Mouse (Mus musculus): ENCODE measurements around the gene Hjurp. TPM values are rescaled to one million over a fixed set of nuclear protein-coding genes. Genes with fewer than 3 reads are reported as not detected.

Gene Hjurp
- polyA plus RNA-seq, 1 experiment from 2014 or later, result 175 TPM

GRCm38 (mm10) chr1:88274371-88275077, 2.9 kb downstream of the Hjurp start:
- Histone ChIP-seq H3K9me3 (replicated peaks) (no peaks in the 10 kb centered on the region), H3K27ac (no peak overlapping the region), H3K9ac (no peak overlapping the region), H3K27me3 (no peaks in the 10 kb centered on the region), H3K4me2 (no peak overlapping the region), H3K36me3 (peaks cover 55% of the 10 kb centered on the region), H3K4me1 (peaks cover 24% of the 10 kb centered on the region), H3K4me3 (replicated peaks) (no peak overlapping the region)
- WGBS, result 73% methylated on average over 11 of the region's 11 CpGs
- no peak for ATAC-seq (replicated peaks; ENCODE audit: low FRiP score)

GRCm38 (mm10) chr1:88273832-88274231, 3.6 kb downstream of the Hjurp start:
- 82% methylated on average over 4 of the region's 4 CpGs for WGBS
- Histone ChIP-seq H3K27me3 (no peaks in the 10 kb centered on the region), H3K9me3 (replicated peaks) (no peaks in the 10 kb centered on the region), H3K4me1 (peaks cover 24% of the 10 kb centered on the region), H3K4me3 (replicated peaks) (no peak overlapping the region), H3K9ac (no peak overlapping the region), H3K36me3 (peaks cover 62% of the 10 kb centered on the region), H3K27ac (no peak overlapping the region), H3K4me2 (no peak overlapping the region)
- no peak for ATAC-seq (replicated peaks; ENCODE audit: low FRiP score)

GRCm38 (mm10) chr1:88273326-88273725, 4.1 kb downstream of the Hjurp start:
- 93% methylated on average over 3 of the region's 3 CpGs for WGBS
- H3K9ac ChIP-seq, result no peak overlapping the region
- H3K4me2 ChIP-seq, result no peak overlapping the region
- ATAC-seq (replicated peaks; ENCODE audit: low FRiP score), result no peak
- H3K36me3 ChIP-seq, result peaks cover 67% of the 10 kb centered on the region
- H3K9me3 ChIP-seq (replicated peaks), result no peaks in the 10 kb centered on the region
- no peaks in the 10 kb centered on the region for H3K27me3 ChIP-seq
- H3K27ac ChIP-seq, result no peak overlapping the region
- no peak overlapping the region for H3K4me3 ChIP-seq (replicated peaks)
- peaks cover 24% of the 10 kb centered on the region for H3K4me1 ChIP-seq

- ATAC-seq (replicated peaks; ENCODE audit: low FRiP score), result no peak
Measured at GRCm38 (mm10) chr1:88272851-88273250, 4.6 kb downstream of the Hjurp start.

GRCm38 (mm10) chr1:88269539-88270309, 7.7 kb downstream of the Hjurp start:
- Histone ChIP-seq H3K9ac (no peak overlapping the region), H3K27me3 (no peaks in the 10 kb centered on the region), H3K9me3 (replicated peaks) (no peaks in the 10 kb centered on the region), H3K36me3 (peaks cover 91% of the 10 kb centered on the region), H3K4me2 (no peak overlapping the region), H3K27ac (no peak overlapping the region), H3K4me3 (replicated peaks) (no peak overlapping the region), H3K4me1 (no peaks in the 10 kb centered on the region)
- ATAC-seq (replicated peaks; ENCODE audit: low FRiP score), result no peak
- WGBS, result 89% methylated on average over 12 of the region's 12 CpGs

More at GRCm38 (mm10) chr1:88272851-88273250, 4.6 kb downstream of the Hjurp start:
- WGBS, result 64% methylated on average over 4 of the region's 4 CpGs
- peaks cover 20% of the 10 kb centered on the region for H3K4me1 ChIP-seq
- H3K27me3 ChIP-seq, result no peaks in the 10 kb centered on the region
- H3K4me2 ChIP-seq, result no peak overlapping the region
- H3K9ac ChIP-seq, result no peak overlapping the region
- no peak overlapping the region for H3K27ac ChIP-seq
- H3K4me3 ChIP-seq (replicated peaks), result no peak overlapping the region
- H3K36me3 ChIP-seq, result peaks cover 72% of the 10 kb centered on the region
- H3K9me3 ChIP-seq (replicated peaks), result no peaks in the 10 kb centered on the region

GRCm38 (mm10) chr1:88268070-88268469, 9.4 kb downstream of the Hjurp start:
- H3K27me3 ChIP-seq, result no peaks in the 10 kb centered on the region
- H3K9ac ChIP-seq, result no peak overlapping the region

GRCm38 (mm10) chr1:88267489-88267888, 9.9 kb downstream of the Hjurp start:
- Histone ChIP-seq H3K27me3 (no peaks in the 10 kb centered on the region), H3K4me1 (0 out of 2 replicates have a peak, but pooled peaks cover 3% of the 10 kb centered on the region), H3K9me3 (replicated peaks) (no peaks in the 10 kb centered on the region), H3K4me2 (no peak overlapping the region), H3K9ac (no peak overlapping the region), H3K36me3 (peaks cover 91% of the 10 kb centered on the region), H3K4me3 (replicated peaks) (no peak overlapping the region), H3K27ac (no peak overlapping the region)
- ATAC-seq (replicated peaks; ENCODE audit: low FRiP score), result no peak
- WGBS, result 93% methylated on average over 6 of the region's 6 CpGs

More at GRCm38 (mm10) chr1:88268070-88268469, 9.4 kb downstream of the Hjurp start:
- no peak overlapping the region for H3K4me2 ChIP-seq
- ATAC-seq (replicated peaks; ENCODE audit: low FRiP score), result no peak
- H3K36me3 ChIP-seq, result peaks cover 91% of the 10 kb centered on the region
- no peaks in the 10 kb centered on the region for H3K9me3 ChIP-seq (replicated peaks)
- WGBS, result 86% methylated on average over 6 of the region's 6 CpGs
- no peaks in the 10 kb centered on the region for H3K4me1 ChIP-seq
- no peak overlapping the region for H3K4me3 ChIP-seq (replicated peaks)
- H3K27ac ChIP-seq, result no peak overlapping the region

- 0 out of 2 replicates have a peak, but pooled peaks cover 7% of the 10 kb centered on the region for H3K4me1 ChIP-seq
- H3K27ac ChIP-seq, result no peak overlapping the region
- no peak overlapping the region for H3K4me3 ChIP-seq (replicated peaks)
- H3K27me3 ChIP-seq, result no peaks in the 10 kb centered on the region
- ATAC-seq (replicated peaks; ENCODE audit: low FRiP score), result no peak
- H3K9me3 ChIP-seq (replicated peaks), result no peaks in the 10 kb centered on the region
- H3K4me2 ChIP-seq, result no peak overlapping the region
- 87% methylated on average over 13 of the region's 13 CpGs for WGBS
- peaks cover 91% of the 10 kb centered on the region for H3K36me3 ChIP-seq
- no peak overlapping the region for H3K9ac ChIP-seq
Measured at GRCm38 (mm10) chr1:88266123-88266522, 11.3 kb downstream of the Hjurp start.

GRCm38 (mm10) chr1:88264869-88265240, 12.6 kb downstream of the Hjurp start:
- Histone ChIP-seq H3K36me3 (peaks cover 100% of the 10 kb centered on the region), H3K9me3 (replicated peaks) (no peaks in the 10 kb centered on the region), H3K4me1 (peaks cover 11% of the 10 kb centered on the region), H3K4me3 (replicated peaks) (no peak overlapping the region), H3K27ac (no peak overlapping the region), H3K27me3 (no peaks in the 10 kb centered on the region), H3K4me2 (no peak overlapping the region), H3K9ac (no peak overlapping the region)
- ATAC-seq (replicated peaks; ENCODE audit: low FRiP score), result no peak
- WGBS, result 75% methylated on average over 4 of the region's 4 CpGs

- no peak for ATAC-seq (replicated peaks; ENCODE audit: low FRiP score)
- Histone ChIP-seq H3K27ac (no peak overlapping the region), H3K4me3 (replicated peaks) (no peak overlapping the region), H3K4me1 (peaks cover 16% of the 10 kb centered on the region), H3K9me3 (replicated peaks) (no peaks in the 10 kb centered on the region), H3K9ac (no peak overlapping the region), H3K27me3 (no peaks in the 10 kb centered on the region), H3K36me3 (peaks cover 98% of the 10 kb centered on the region), H3K4me2 (no peak overlapping the region)
- 85% methylated on average over 7 of the region's 7 CpGs for WGBS
Measured at GRCm38 (mm10) chr1:88264237-88264868, 13.1 kb downstream of the Hjurp start.

- 91% methylated on average over 5 of the region's 5 CpGs for WGBS
- H3K4me1 ChIP-seq, result peaks cover 20% of the 10 kb centered on the region
Measured at GRCm38 (mm10) chr1:88263778-88264177, 13.7 kb downstream of the Hjurp start.

GRCm38 (mm10) chr1:88262961-88263360, 14.5 kb downstream of the Hjurp start:
- H3K4me1 ChIP-seq, result peaks cover 20% of the 10 kb centered on the region
- no peaks in the 10 kb centered on the region for H3K27me3 ChIP-seq
- H3K4me2 ChIP-seq, result no peak overlapping the region
- no peak overlapping the region for H3K4me3 ChIP-seq (replicated peaks)
- H3K27ac ChIP-seq, result no peak overlapping the region
- H3K9me3 ChIP-seq (replicated peaks), result no peaks in the 10 kb centered on the region
- peaks cover 84% of the 10 kb centered on the region for H3K36me3 ChIP-seq
- 75% methylated on average over 6 of the region's 6 CpGs for WGBS
- H3K9ac ChIP-seq, result no peak overlapping the region
- ATAC-seq (replicated peaks; ENCODE audit: low FRiP score), result no peak

More at GRCm38 (mm10) chr1:88263778-88264177, 13.7 kb downstream of the Hjurp start:
- ATAC-seq (replicated peaks; ENCODE audit: low FRiP score), result no peak
- Histone ChIP-seq H3K36me3 (peaks cover 92% of the 10 kb centered on the region), H3K27ac (no peak overlapping the region), H3K9ac (no peak overlapping the region), H3K4me3 (replicated peaks) (no peak overlapping the region), H3K4me2 (no peak overlapping the region), H3K9me3 (replicated peaks) (no peaks in the 10 kb centered on the region), H3K27me3 (no peaks in the 10 kb centered on the region)

Measured in kidney, embryonic 15.5 days (tissue).